Comparison of ENCODE assay signal across 12 mouse cellular contexts in genomic region chrX:20775271-20776016, GRCm38 (mm10). TPM values are rescaled to one million over a fixed set of nuclear protein-coding genes. Genes with fewer than 3 reads are reported as not detected.
A peak's percentile ranks its signal among the peaks of the same experiment; 100 is the strongest.
DNase-seq lines count a peak whose midpoint lies in the region; ATAC-seq and TF ChIP-seq lines count a peak whose summit lies in the region.
"Had no signal": no experiment of that assay in that cellular context is flagged by ENCODE, and none has a peak within 500 bp of the region (broad histone marks: within the 10 kb centered on the region; RNA-seq: fewer than 3 reads in every experiment).

No protein-coding gene starts in this region.

- no peak for TF ChIP-seq CTCF in heart, postnatal 0 days (IDR thresholded peaks at IDR 0.05; ENCODE audit: low read depth)
- TF ChIP-seq CTCF in stomach, postnatal 0 days (IDR thresholded peaks at IDR 0.05; ENCODE audit: low read depth), result no peak

- no peak overlapping the region for H3K27ac ChIP-seq in heart, postnatal 0 days (ENCODE audit: low read depth)
- no peak overlapping the region for H3K27ac ChIP-seq in stomach, embryonic 16.5 days (ENCODE audit: low read length)
- no peak overlapping the region for H3K27ac ChIP-seq in stomach, postnatal 0 days (replicated peaks)
- peak overlapping the region; percentile 88 for H3K27ac ChIP-seq in ES-E14 (ENCODE audit: insufficient read depth, low read depth, low read length, poor library complexity, severe bottlenecking)
- no peak overlapping the region for H3K27ac ChIP-seq in liver, embryonic 12.5 days
- H3K27ac ChIP-seq: macrophage had no signal

- peak overlapping the region; percentile 30; the same call in 1 of the 2 replicates for H3K4me2 ChIP-seq in heart, postnatal 0 days (ENCODE audit: low read depth, low read length)
- H3K4me2 ChIP-seq in stomach, embryonic 16.5 days (ENCODE audit: low read depth, low read length), result 0 out of 2 replicates have a peak overlapping the region, but pooled peaks have one; percentile 12
- no peak overlapping the region for H3K4me2 ChIP-seq in stomach, postnatal 0 days (replicated peaks; ENCODE audit: low read depth)
- peak overlapping the region; percentile 40 for H3K4me2 ChIP-seq in liver, embryonic 12.5 days

- no peak for DNase-seq in heart, postnatal 0 days (ENCODE audit: low spot score)
- no peak for DNase-seq in heart, postnatal 25 days (ENCODE audit: low spot score)
- no peak for DNase-seq in stomach, postnatal 0 days (ENCODE audit: low spot score)
- DNase-seq in ES-E14 (ENCODE audit: low read depth, low spot score), result no peak
- DNase-seq in urinary bladder, postnatal 10 days (ENCODE audit: low spot score), result no peak
- DNase-seq: cerebellum, adult 11-12 months; heart, adult 18-20 months; kidney, adult 2 months; right cerebral cortex, postnatal 4 days had no signal

- no peak overlapping the region for H3K4me3 ChIP-seq in heart, postnatal 0 days (ENCODE audit: low read depth, low read length)
- no peak overlapping the region; the same call in 1 of the 2 replicates for H3K4me3 ChIP-seq in stomach, embryonic 16.5 days (replicated peaks; ENCODE audit: low read length)
- no peak overlapping the region for H3K4me3 ChIP-seq in stomach, postnatal 0 days (ENCODE audit: low read depth, low read length)
- peak overlapping the region; percentile 64 to 67 for H3K4me3 ChIP-seq in ES-E14 (ENCODE audit: insufficient read depth in 1 of 2, low read depth in 1 of 2, low read length in 2 of 2, poor library complexity in 1 of 2, severe bottlenecking in 1 of 2)
- H3K4me3 ChIP-seq in liver, embryonic 12.5 days, result no peak overlapping the region

- H3K9ac ChIP-seq in heart, postnatal 0 days (replicated peaks; ENCODE audit: low read depth, low read length), result no peak overlapping the region
- H3K9ac ChIP-seq in stomach, embryonic 16.5 days (ENCODE audit: low read length), result no peak overlapping the region
- no peak overlapping the region for H3K9ac ChIP-seq in stomach, postnatal 0 days (ENCODE audit: low read length)
- peak overlapping the region; percentile 69 for H3K9ac ChIP-seq in ES-E14 (ENCODE audit: insufficient read depth, low read depth, low read length, poor library complexity, severe bottlenecking)
- H3K9ac ChIP-seq in liver, embryonic 12.5 days, result no peak overlapping the region

- no peaks in the 10 kb centered on the region for H3K36me3 ChIP-seq in heart, postnatal 0 days (replicated peaks; ENCODE audit: control insufficient read depth, insufficient read depth, low read length)
- H3K36me3 ChIP-seq in stomach, embryonic 16.5 days (ENCODE audit: control insufficient read depth, insufficient read depth, low read length), result no peaks in the 10 kb centered on the region
- H3K36me3 ChIP-seq in stomach, postnatal 0 days (ENCODE audit: control insufficient read depth, insufficient read depth, low read length), result no peaks in the 10 kb centered on the region
- no peaks in the 10 kb centered on the region for H3K36me3 ChIP-seq in ES-E14 (ENCODE audit: control insufficient read depth, insufficient read depth, low read length, poor library complexity, severe bottlenecking)
- no peaks in the 10 kb centered on the region for H3K36me3 ChIP-seq in liver, embryonic 12.5 days

- intact Hi-C loops in heart, postnatal 25 days (cut with DNase I), result no loop called here

- WGBS in heart, postnatal 0 days, result 51% methylated on average over 19 of the region's 19 CpGs
- 56% methylated on average over 19 of the region's 19 CpGs for WGBS in stomach, embryonic 16.5 days
- 53% methylated on average over 19 of the region's 19 CpGs for WGBS in stomach, postnatal 0 days
- 55% methylated on average over 19 of the region's 19 CpGs for WGBS in liver, embryonic 12.5 days (ENCODE audit: insufficient replicate concordance)

- no peaks in the 10 kb centered on the region for H3K9me3 ChIP-seq in heart, postnatal 0 days (replicated peaks; ENCODE audit: control insufficient read depth, low read length)
- H3K9me3 ChIP-seq in stomach, embryonic 16.5 days (replicated peaks; ENCODE audit: control insufficient read depth, low read length), result no peaks in the 10 kb centered on the region
- no peaks in the 10 kb centered on the region for H3K9me3 ChIP-seq in stomach, postnatal 0 days (ENCODE audit: control insufficient read depth, low read length)
- no peaks in the 10 kb centered on the region for H3K9me3 ChIP-seq in ES-E14 (ENCODE audit: control insufficient read depth, insufficient read depth, low read depth, low read length)
- H3K9me3 ChIP-seq in liver, embryonic 12.5 days (replicated peaks), result no peaks in the 10 kb centered on the region

- no peak for ATAC-seq in heart, postnatal 0 days (ENCODE audit: insufficient read depth, low read depth)
- ATAC-seq in stomach, embryonic 16.5 days (ENCODE audit: insufficient read depth, low FRiP score), result no peak
- no peak for ATAC-seq in stomach, postnatal 0 days (ENCODE audit: low FRiP score, low TSS enrichment)
- no peak for ATAC-seq in liver, embryonic 12.5 days

- in situ Hi-C loops in ES-E14 (cut with MboI; ENCODE audit: low sequenced_read_pairs in 2 of 2, unreplicated experiment in 2 of 2), result no loop called here

- no peaks in the 10 kb centered on the region for H3K27me3 ChIP-seq in heart, postnatal 0 days (ENCODE audit: control insufficient read depth, insufficient read depth, low read length)
- H3K27me3 ChIP-seq in stomach, embryonic 16.5 days (ENCODE audit: control insufficient read depth, insufficient read depth, low read length), result no peaks in the 10 kb centered on the region
- H3K27me3 ChIP-seq in stomach, postnatal 0 days (ENCODE audit: control insufficient read depth, insufficient read depth, low read length), result no peaks in the 10 kb centered on the region
- no peaks in the 10 kb centered on the region for H3K27me3 ChIP-seq in liver, embryonic 12.5 days (replicated peaks)

- TF ChIP-seq EP300 in heart, postnatal 0 days (IDR thresholded peaks at IDR 0.05; ENCODE audit: low read depth), result no peak
- TF ChIP-seq EP300 in stomach, postnatal 0 days (optimal IDR thresholded peaks at IDR 0.05), result no peak

- H3K4me1 ChIP-seq in heart, postnatal 0 days (ENCODE audit: control insufficient read depth, insufficient read depth), result no peaks in the 10 kb centered on the region
- H3K4me1 ChIP-seq in stomach, embryonic 16.5 days (ENCODE audit: control insufficient read depth, insufficient read depth, low read length), result no peaks in the 10 kb centered on the region
- H3K4me1 ChIP-seq in stomach, postnatal 0 days (replicated peaks; ENCODE audit: control insufficient read depth, insufficient read depth), result no peaks in the 10 kb centered on the region
- 0 out of 4 replicates have a peak, but pooled peaks cover 0 to 3% of the 10 kb centered on the region in 2 experiments for H3K4me1 ChIP-seq in ES-E14 (ENCODE audit: control insufficient read depth in 2 of 2, insufficient read depth in 2 of 2, low read length in 2 of 2, poor library complexity in 1 of 2)
- H3K4me1 ChIP-seq in liver, embryonic 12.5 days, result 0 out of 2 replicates have a peak, but pooled peaks cover 9% of the 10 kb centered on the region

TF ChIP-seq in ES-E14, 5 proteins besides CTCF, POLR2A, EP300 and RAD21:
- no peak for TF ChIP-seq ZNF384 (IDR thresholded peaks at IDR 0.05; ENCODE audit: low read depth, low read length)
- TF ChIP-seq HCFC1 (IDR thresholded peaks at IDR 0.05; ENCODE audit: borderline replicate concordance, insufficient read depth, low read length), result no peak
- no peak for TF ChIP-seq CHD2 (IDR thresholded peaks at IDR 0.05; ENCODE audit: low read depth, low read length)
- TF ChIP-seq ZC3H11A (IDR thresholded peaks at IDR 0.05; ENCODE audit: borderline replicate concordance, low read depth, low read length), result no peak
TF ChIP-seq in ES-E14: peak in this region for 0.

RNA-seq across cellular contexts. Expression of gene Araf, which starts 22.2 kb away (rescaled TPM):
- total RNA-seq in heart, postnatal 0 days (2014; rRNA removed; ENCODE audit: low replicate concordance), result 147 and 163 TPM in 2 replicates
- 88.7 and 89.5 TPM in 2 replicates for polyA plus RNA-seq in heart, postnatal 0 days (2015; fragmentation: Nextera tagmentation; extraction: Ambion mirVana)
- total RNA-seq in heart, postnatal 25 days (2021), result 10 to 100 TPM; 81.2 to 86.3 TPM
- 121 TPM in 2 replicates for polyA plus RNA-seq in stomach, embryonic 16.5 days (2015; fragmentation: Nextera tagmentation; extraction: Ambion mirVana)
- 55.4 and 61.7 TPM in 2 replicates for polyA plus RNA-seq in stomach, postnatal 0 days (2015; fragmentation: Nextera tagmentation; extraction: Ambion mirVana)
- 81.8 and 93.1 TPM in 2 replicates for total RNA-seq in ES-E14 (2012; rRNA removed)
- 58.9 and 62.8 TPM in 2 replicates for polyA plus RNA-seq in liver, embryonic 12.5 days (2016; fragmentation: Nextera tagmentation; extraction: Ambion mirVana)

Comparison
In these comparisons a context has a peak if more than half of its experiments do, and no peak if none do; other contexts are left out.
1. H3K4me3 ChIP-seq: peak in ES-E14 (2 of 2); none in heart, postnatal 0 days (single experiment), stomach, embryonic 16.5 days (single experiment), stomach, postnatal 0 days (single experiment) and liver, embryonic 12.5 days (single experiment).